Mouse (Mus musculus): ENCODE results near the gene Cct5.

Cct5 gene

DNA sequence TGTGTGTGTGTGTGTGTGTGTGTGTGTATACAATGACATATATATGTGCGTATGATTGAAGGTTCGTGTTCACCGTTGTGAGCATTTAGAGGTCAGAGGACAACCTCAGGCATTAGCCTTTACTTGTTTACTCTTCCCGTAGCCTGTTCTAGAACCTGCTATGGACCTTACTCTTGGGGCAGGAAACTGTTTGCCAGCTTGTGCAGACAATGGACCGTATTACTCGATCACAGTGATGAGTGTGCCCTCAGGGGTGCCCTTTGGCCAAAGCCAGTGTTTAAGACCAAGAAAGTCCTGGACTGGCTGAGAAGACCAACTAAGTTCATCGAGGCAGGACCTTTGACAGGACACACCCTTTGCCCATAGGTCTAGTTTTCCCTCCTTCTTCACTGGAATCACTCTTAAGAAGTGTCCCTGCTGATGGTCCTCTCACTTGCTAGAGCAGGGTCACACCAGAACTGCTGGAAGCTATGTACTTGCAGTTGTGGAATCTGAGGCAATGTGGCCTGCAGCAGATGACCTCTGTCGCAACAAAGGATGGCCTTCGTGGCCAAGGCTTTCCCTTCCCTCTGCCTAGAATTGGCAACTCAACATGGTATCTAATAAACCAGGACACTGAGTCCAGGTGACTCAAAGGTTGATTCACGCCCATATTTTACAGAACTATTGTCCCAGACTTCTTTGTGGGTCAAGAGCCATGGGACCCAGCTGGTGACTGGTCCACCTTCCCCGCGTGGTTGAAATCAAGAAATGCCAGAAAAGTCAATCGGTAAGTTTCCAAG lies 18.1 kb downstream of the Cct5 start:
- TF ChIP-seq GATA4 (IDR thresholded peaks at IDR 0.05; ENCODE audit: insufficient replicate concordance, low read length) = no peak

DNA sequence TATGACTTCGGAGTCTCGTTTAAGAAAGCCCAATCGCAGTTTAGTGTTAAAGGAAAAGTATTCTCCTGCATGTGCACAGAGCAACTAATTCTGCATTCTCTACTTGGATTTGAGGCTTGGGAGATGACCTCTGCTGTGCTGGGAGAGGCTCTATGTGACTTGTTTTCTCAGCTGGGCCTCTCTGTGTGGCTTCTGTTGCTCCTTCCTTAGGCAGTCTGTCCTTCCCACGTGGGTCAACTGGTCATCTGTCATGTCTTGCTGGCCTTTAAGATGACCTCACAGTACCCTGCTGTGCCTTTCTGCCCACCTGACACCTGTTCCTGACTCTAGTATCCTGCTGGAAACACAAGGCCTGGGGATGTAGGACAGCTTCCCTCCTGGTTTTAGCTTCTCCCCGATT lies 25.5 kb downstream of the Cct5 start:
- TF ChIP-seq GATA4 (IDR thresholded peaks at IDR 0.05; ENCODE audit: insufficient replicate concordance, low read length) = no peak

- no peak for TF ChIP-seq GATA4 (IDR thresholded peaks at IDR 0.05; ENCODE audit: insufficient replicate concordance, low read length)
Measured at GRCm38 (mm10) chr15:31573692-31574091, 27.9 kb downstream of the Cct5 start.

DNA sequence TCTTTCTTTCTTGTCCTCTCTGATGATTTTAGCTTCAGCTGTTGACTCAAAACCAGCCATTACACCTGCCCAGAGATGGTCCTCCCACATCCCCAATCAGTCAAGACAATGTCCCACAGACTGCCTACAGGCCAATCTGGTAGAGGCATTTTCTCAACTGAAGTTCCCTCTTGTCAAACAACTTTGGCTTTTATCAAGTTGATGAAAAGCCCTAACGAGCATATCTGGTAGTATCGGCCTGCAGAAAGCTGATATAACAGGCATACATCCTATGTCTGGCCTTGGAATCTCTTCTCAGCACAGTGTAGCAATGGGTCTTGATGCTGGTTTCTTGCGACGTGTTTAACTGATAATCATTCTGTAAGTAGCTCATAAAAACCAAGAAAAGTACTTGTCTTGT lies 28.3 kb downstream of the Cct5 start:
- TF ChIP-seq GATA4 (IDR thresholded peaks at IDR 0.05; ENCODE audit: insufficient replicate concordance, low read length) = no peak

- no peak for TF ChIP-seq GATA4 (IDR thresholded peaks at IDR 0.05; ENCODE audit: insufficient replicate concordance, low read length)
Measured at GRCm38 (mm10) chr15:31571906-31572722, 29.5 kb downstream of the Cct5 start.

DNA sequence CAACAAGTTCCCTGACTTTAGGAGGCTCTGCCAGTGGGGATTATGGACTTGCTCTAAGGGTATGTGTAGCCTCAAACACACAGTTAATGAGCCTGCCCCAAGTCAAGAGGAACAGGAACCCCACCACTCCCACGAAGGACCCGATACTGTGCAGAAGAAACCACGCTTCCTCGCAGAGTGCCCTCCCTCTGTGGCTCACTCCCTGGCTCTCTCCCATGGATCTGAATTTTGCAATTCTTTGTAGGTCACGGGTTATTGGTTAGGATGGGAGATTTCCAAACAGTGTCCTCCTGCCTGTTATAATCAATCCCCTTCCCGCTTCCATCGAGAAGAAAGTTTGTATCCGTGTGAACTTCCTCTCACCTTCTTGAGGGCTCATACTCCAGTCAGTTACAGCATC lies 30.6 kb downstream of the Cct5 start:
- no peak for TF ChIP-seq GATA4 (IDR thresholded peaks at IDR 0.05; ENCODE audit: insufficient replicate concordance, low read length)

- no peak for TF ChIP-seq GATA4 (IDR thresholded peaks at IDR 0.05; ENCODE audit: insufficient replicate concordance, low read length)
Measured at GRCm38 (mm10) chr15:31569325-31570022, 32.1 kb downstream of the Cct5 start.

DNA sequence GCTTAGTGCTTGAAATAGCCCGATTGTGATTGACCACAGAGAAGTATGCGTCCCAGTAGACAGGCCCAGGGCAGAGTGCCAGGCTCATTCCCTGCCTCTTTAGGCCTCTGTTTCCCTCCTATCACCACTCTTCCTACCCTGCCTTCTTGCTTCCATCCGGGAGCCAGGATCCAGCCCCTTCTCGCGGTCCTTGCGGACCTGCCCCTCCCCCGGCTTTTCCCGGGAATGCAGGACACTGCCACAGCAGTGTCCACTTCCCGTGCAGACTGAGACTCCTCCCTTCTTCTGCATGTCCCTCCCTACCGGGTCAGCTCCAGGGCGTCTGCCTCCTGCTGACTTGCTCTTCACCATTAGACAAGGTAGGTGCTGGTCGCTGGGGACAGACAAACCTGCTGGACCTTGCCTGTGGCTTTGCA lies 33.0 kb downstream of the Cct5 start:
- TF ChIP-seq GATA4 (IDR thresholded peaks at IDR 0.05; ENCODE audit: insufficient replicate concordance, low read length) = no peak; the same call in 1 of the 2 replicates

DNA sequence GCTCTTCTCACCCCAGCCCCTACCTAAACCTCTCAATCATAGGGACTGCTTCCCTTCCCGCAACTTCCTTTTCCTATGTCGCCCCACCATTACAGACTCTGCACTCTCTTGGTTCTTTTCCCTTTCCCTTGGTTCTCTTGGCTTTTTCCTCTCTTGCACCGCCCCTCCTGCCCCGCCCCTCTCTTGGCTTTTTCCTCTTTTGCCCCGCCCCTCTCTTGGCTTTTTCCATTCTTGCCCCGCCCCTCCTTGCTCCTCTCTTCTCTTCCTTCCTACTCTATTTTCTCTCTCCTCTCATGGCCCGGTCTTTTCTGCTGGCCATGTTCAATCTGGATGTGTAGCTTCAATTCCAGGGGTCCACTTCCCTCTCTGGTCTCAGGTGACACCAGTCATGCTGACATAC lies 34.2 kb downstream of the Cct5 start:
- TF ChIP-seq GATA4 (IDR thresholded peaks at IDR 0.05; ENCODE audit: insufficient replicate concordance, low read length) = no peak

GRCm38 (mm10) chr15:31565786-31566185 lies 35.8 kb downstream of the Cct5 start:
- no peak for TF ChIP-seq GATA4 (IDR thresholded peaks at IDR 0.05; ENCODE audit: insufficient replicate concordance, low read length)

GRCm38 (mm10) chr15:31565184-31565583 lies 36.4 kb downstream of the Cct5 start, which contains the start of gene Cmbl:
Gene Cmbl (plus strand): TSS chr15:31565389.
- no peak for TF ChIP-seq GATA4 (IDR thresholded peaks at IDR 0.05; ENCODE audit: insufficient replicate concordance, low read length)

- peak; percentile 91 for TF ChIP-seq GATA4 (IDR thresholded peaks at IDR 0.05; ENCODE audit: insufficient replicate concordance, low read length)
Measured at GRCm38 (mm10) chr15:31563577-31564546, 37.7 kb downstream of the Cct5 start.

DNA sequence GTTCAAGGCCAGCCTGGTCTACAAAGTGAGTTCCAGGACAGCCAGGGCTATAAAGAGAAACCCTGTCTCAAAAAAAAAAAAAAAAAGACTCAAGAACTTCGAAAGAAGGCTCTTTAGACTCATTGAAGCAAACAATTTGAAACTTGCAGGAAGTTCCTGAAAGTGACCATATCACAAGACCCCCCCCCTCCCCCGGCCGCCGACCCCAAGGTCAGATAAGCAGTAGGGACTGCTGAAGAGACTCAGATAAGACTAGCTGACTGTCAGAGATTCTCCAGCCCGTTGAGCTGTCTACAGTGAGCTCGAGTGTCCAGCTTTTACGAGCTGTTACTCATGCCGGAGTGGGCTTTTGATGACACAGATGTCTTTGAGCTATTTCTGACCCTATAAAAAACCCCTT lies 38.8 kb downstream of the Cct5 start:
- no peak for TF ChIP-seq GATA4 (IDR thresholded peaks at IDR 0.05; ENCODE audit: insufficient replicate concordance, low read length)

GRCm38 (mm10) chr15:31561976-31562375 lies 39.6 kb downstream of the Cct5 start:
- no peak for TF ChIP-seq GATA4 (IDR thresholded peaks at IDR 0.05; ENCODE audit: insufficient replicate concordance, low read length)
